Comparison of ENCODE assay signal across 15 mouse cellular contexts in genomic region chr9:60913626-60914025, GRCm38 (mm10).
A peak's percentile ranks its signal among the peaks of the same experiment; 100 is the strongest.
DNase-seq lines count a peak whose midpoint lies in the region.
"Had no signal": no experiment of that assay in that cellular context is flagged by ENCODE, and none has a peak within 500 bp of the region (broad histone marks: within the 10 kb centered on the region; RNA-seq: fewer than 3 reads in every experiment).

No protein-coding gene starts in this region.

- DNase-seq in adrenal gland, adult (ENCODE audit: inconsistent age in 2 of 2, low spot score in 1 of 2) = peak; percentile 40 to 71
- no peak for DNase-seq in adrenal gland, postnatal 10 days
- DNase-seq in adrenal gland, postnatal 14 days = peak; percentile 29
- DNase-seq in adrenal gland, adult 18-20 months (ENCODE audit: low spot score in 2 of 2) = no peak
- peak; percentile 54 for DNase-seq in 3T3-L1 (ENCODE audit: low read depth, low spot score)
- peak; percentile 34 to 49 for DNase-seq in adrenal gland, postnatal 36 days
- no peak for DNase-seq in gastrocnemius, adult 8-10 months (ENCODE audit: low spot score in 2 of 2)
- DNase-seq: cerebellum, adult 11 months; cerebellum, adult 18-20 months; cerebellum, adult 8-10 months; cerebellum, adult 9-11 months; cerebellum, postnatal 14 days; cerebellum, postnatal 36 days; embryo, embryonic 11 days; gastrocnemius, adult 2 months had no signal

Comparison
In these comparisons a context has a peak if more than half of its experiments do, and no peak if none do; other contexts are left out.
1. DNase-seq: peak in adrenal gland, adult (2 of 2), adrenal gland, postnatal 14 days (single experiment), 3T3-L1 (single experiment) and adrenal gland, postnatal 36 days (2 of 2); none in adrenal gland, postnatal 10 days (single experiment), adrenal gland, adult 18-20 months (0 of 2) and gastrocnemius, adult 8-10 months (0 of 2).